Comparison of ENCODE assay signal across 10 mouse cellular contexts in genomic region chr5:34520458-34521209, GRCm38 (mm10). TPM values are rescaled to one million over a fixed set of nuclear protein-coding genes. Genes with fewer than 3 reads are reported as not detected.
DNase-seq lines count a peak whose midpoint lies in the region; ATAC-seq and TF ChIP-seq lines count a peak whose summit lies in the region.
"Had no signal": no experiment of that assay in that cellular context is flagged by ENCODE, and none has a peak within 500 bp of the region (broad histone marks: within the 10 kb centered on the region; RNA-seq: fewer than 3 reads in every experiment).

No protein-coding gene starts in this region.

- no peak; the same call in 1 of the 2 replicates for ATAC-seq in liver, embryonic 13.5 days (ENCODE audit: low read depth)
- no peak for ATAC-seq in forebrain, embryonic 14.5 days
- ATAC-seq: forebrain, embryonic 13.5 days had no signal

- no peak for TF ChIP-seq POLR2A in kidney, adult 2 months (IDR thresholded peaks at IDR 0.05; ENCODE audit: low read depth, low read length)
- TF ChIP-seq POLR2A in CH12.LX (IDR thresholded peaks at IDR 0.05; ENCODE audit: low read depth, low read length): no peak; the same call in 1 of the 2 replicates

- no peak for TF ChIP-seq CTCF in kidney, adult 2 months (conservative IDR thresholded peaks at IDR 0.05; ENCODE audit: insufficient read depth, insufficient read length, low read depth, low read length)
- TF ChIP-seq CTCF in CH12.LX (conservative IDR thresholded peaks at IDR 0.05 in 1 of 2, IDR thresholded peaks at IDR 0.05 in 1 of 2; ENCODE audit: low read depth in 2 of 2, low read length in 2 of 2): no peak

- dilution Hi-C loops in CH12.LX (cut with MboI; ENCODE audit: extremely low pct_ligation_motif_present, extremely low pct_unique_long_range_greater_than_20kb, low sequenced_read_pairs): no loop called here

- 65% methylated on average over 11 of the region's 11 CpGs for WGBS in kidney, adult 2 months
- 22% methylated on average over 11 of the region's 11 CpGs for WGBS in liver, embryonic 13.5 days (ENCODE audit: insufficient replicate concordance)
- 77% methylated on average over 11 of the region's 11 CpGs for WGBS in forebrain, embryonic 14.5 days

- no peaks in the 10 kb centered on the region for H3K79me2 ChIP-seq in CH12.LX (replicated peaks; ENCODE audit: control insufficient read depth, extremely low read depth, insufficient read depth, poor library complexity, severe bottlenecking)

- no peak overlapping the region for H3K9ac ChIP-seq in CH12.LX (ENCODE audit: insufficient read depth, low read depth)
- no peak overlapping the region for H3K9ac ChIP-seq in liver, embryonic 13.5 days
- no peak overlapping the region for H3K9ac ChIP-seq in forebrain, embryonic 14.5 days (ENCODE audit: low read length)
- H3K9ac ChIP-seq: forebrain, embryonic 13.5 days; hindbrain, embryonic 14.5 days had no signal

- no peaks in the 10 kb centered on the region for H3K27me3 ChIP-seq in kidney, adult 2 months (replicated peaks; ENCODE audit: control insufficient read depth, insufficient read depth, low read length)
- no peaks in the 10 kb centered on the region for H3K27me3 ChIP-seq in CH12.LX (replicated peaks)
- 0 out of 2 replicates have a peak, but pooled peaks cover 5% of the 10 kb centered on the region for H3K27me3 ChIP-seq in liver, embryonic 13.5 days
- no peaks in the 10 kb centered on the region for H3K27me3 ChIP-seq in forebrain, embryonic 14.5 days (replicated peaks; ENCODE audit: control insufficient read depth, insufficient read depth, low read length)

- H3K4me3 ChIP-seq in kidney, adult 2 months (ENCODE audit: insufficient read depth, low read depth, low read length): no peak overlapping the region
- no peak overlapping the region for H3K4me3 ChIP-seq in CH12.LX (replicated peaks in 1 of 3; ENCODE audit: low read depth in 2 of 3, low read length in 2 of 3, poor library complexity in 1 of 3)
- H3K4me3 ChIP-seq in liver, embryonic 13.5 days (replicated peaks): no peak overlapping the region
- H3K4me3 ChIP-seq in forebrain, embryonic 14.5 days (ENCODE audit: low read depth, low read length): no peak overlapping the region
- H3K4me3 ChIP-seq: forebrain, embryonic 13.5 days had no signal

- TF ChIP-seq EP300 in CH12.LX (IDR thresholded peaks at IDR 0.05; ENCODE audit: low read length): peak; percentile 68; the same call in 1 of the 2 replicates

- in situ Hi-C loops in CH12.LX (cut with MboI; ENCODE audit: low pct_ligation_motif_present, low pct_unique_long_range_greater_than_20kb, low sequenced_read_pairs): no loop called here

- peak overlapping the region; percentile 35; the same call in 1 of the 2 replicates for H3K4me2 ChIP-seq in CH12.LX (ENCODE audit: insufficient read depth, low read depth, poor library complexity, severe bottlenecking)
- no peak overlapping the region for H3K4me2 ChIP-seq in liver, embryonic 13.5 days
- H3K4me2 ChIP-seq in forebrain, embryonic 14.5 days (ENCODE audit: low read length): no peak overlapping the region
- H3K4me2 ChIP-seq: forebrain, embryonic 13.5 days; hindbrain, embryonic 14.5 days had no signal

- H3K27ac ChIP-seq in kidney, adult 2 months (ENCODE audit: insufficient read depth, low read depth, low read length): no peak overlapping the region
- H3K27ac ChIP-seq in CH12.LX (ENCODE audit: insufficient read depth, low read depth): peak overlapping the region; percentile 68
- peak overlapping the region; percentile 11; the same call in 1 of the 2 replicates for H3K27ac ChIP-seq in liver, embryonic 13.5 days
- no peak overlapping the region for H3K27ac ChIP-seq in forebrain, embryonic 14.5 days (ENCODE audit: low read depth, low read length)
- H3K27ac ChIP-seq: forebrain, embryonic 13.5 days; hindbrain, embryonic 14.5 days had no signal

- TF ChIP-seq RAD21 in CH12.LX (IDR thresholded peaks at IDR 0.05; ENCODE audit: low read depth, low read length): no peak

- no peaks in the 10 kb centered on the region for H3K36me3 ChIP-seq in kidney, adult 2 months (ENCODE audit: control insufficient read depth, insufficient read depth, low read length)
- no peaks in the 10 kb centered on the region for H3K36me3 ChIP-seq in CH12.LX (replicated peaks in 1 of 2; ENCODE audit: control insufficient read depth in 1 of 2, insufficient read depth in 1 of 2, low read length in 1 of 2)
- no peaks in the 10 kb centered on the region for H3K36me3 ChIP-seq in liver, embryonic 13.5 days
- no peaks in the 10 kb centered on the region for H3K36me3 ChIP-seq in forebrain, embryonic 14.5 days (ENCODE audit: control insufficient read depth, insufficient read depth, low read length)

- DNase-seq in kidney, adult 2 months: peak; percentile 22
- DNase-seq in kidney, postnatal 4 days: no peak
- DNase-seq in CH12.LX (ENCODE audit: extremely low read depth): peak; percentile 80
- no peak for DNase-seq in liver, embryonic 13.5 days
- peak; percentile 37 to 69 for DNase-seq in spleen, postnatal 4 days (ENCODE audit: low spot score in 2 of 2)
- no peak for DNase-seq in kidney, adult 18-20 months
- DNase-seq in c-Kit-positive CD71-positive TER-119-positive erythroid progenitor cells, embryonic 14.5 days (ENCODE audit: low spot score): no peak
- DNase-seq in forebrain, embryonic 14.5 days (ENCODE audit: low spot score): no peak

- no peaks in the 10 kb centered on the region for H3K9me3 ChIP-seq in CH12.LX (replicated peaks; ENCODE audit: low read length)
- no peaks in the 10 kb centered on the region for H3K9me3 ChIP-seq in liver, embryonic 13.5 days (replicated peaks)
- H3K9me3 ChIP-seq in forebrain, embryonic 14.5 days (replicated peaks; ENCODE audit: control insufficient read depth, low read length): no peaks in the 10 kb centered on the region
- H3K9me3 ChIP-seq: forebrain, embryonic 13.5 days had no signal

- no peaks in the 10 kb centered on the region for H3K4me1 ChIP-seq in kidney, adult 2 months (ENCODE audit: control insufficient read depth, insufficient read depth, low read length)
- H3K4me1 ChIP-seq in CH12.LX (ENCODE audit: control insufficient read depth in 1 of 2, insufficient read depth in 2 of 2): peaks cover 32 to 54% of the 10 kb centered on the region in 2 experiments
- H3K4me1 ChIP-seq in liver, embryonic 13.5 days (replicated peaks): peaks cover 31% of the 10 kb centered on the region
- H3K4me1 ChIP-seq in forebrain, embryonic 14.5 days (ENCODE audit: control insufficient read depth, insufficient read depth, low read length): no peaks in the 10 kb centered on the region

TF ChIP-seq in CH12.LX, 34 proteins besides CTCF, POLR2A, EP300 and RAD21 (continues in another document):
- TF ChIP-seq MAZ (IDR thresholded peaks at IDR 0.05; ENCODE audit: low read depth, low read length): peak; percentile 89
- TF ChIP-seq PAX5 (IDR thresholded peaks at IDR 0.05; ENCODE audit: low read length): no peak
- TF ChIP-seq ELF1 (IDR thresholded peaks at IDR 0.05; ENCODE audit: low read depth, low read length): peak; percentile 67
- no peak for TF ChIP-seq ZC3H11A (IDR thresholded peaks at IDR 0.05; ENCODE audit: low read depth, low read length)
- TF ChIP-seq NRF1 (IDR thresholded peaks at IDR 0.05; ENCODE audit: low read depth, low read length): 0 out of 2 replicates have a peak, but pooled peaks have one; percentile 6
- no peak for TF ChIP-seq CHD2 (IDR thresholded peaks at IDR 0.05; ENCODE audit: low read length)
- TF ChIP-seq JUND (conservative IDR thresholded peaks at IDR 0.05; ENCODE audit: low read depth, low read length): no peak
- no peak for TF ChIP-seq ZNF384 (IDR thresholded peaks at IDR 0.05; ENCODE audit: low read depth, low read length)
- no peak for TF ChIP-seq MXI1 (IDR thresholded peaks at IDR 0.05; ENCODE audit: low read depth, low read length)
- TF ChIP-seq MYC (IDR thresholded peaks at IDR 0.05; ENCODE audit: low read depth, low read length): peak; percentile 46; the same call in 1 of the 2 replicates
- TF ChIP-seq SIN3A (IDR thresholded peaks at IDR 0.05; ENCODE audit: low read length): 0 out of 2 replicates have a peak, but pooled peaks have one; percentile 41
- TF ChIP-seq MEF2A (IDR thresholded peaks at IDR 0.05; ENCODE audit: borderline replicate concordance, low read depth, low read length): peak; percentile 100
- no peak for TF ChIP-seq USF1 (IDR thresholded peaks at IDR 0.05; ENCODE audit: low read depth, low read length)
- TF ChIP-seq IRF4 (IDR thresholded peaks at IDR 0.05; ENCODE audit: low read depth, low read length): peak; percentile 69
- no peak for TF ChIP-seq POLR2AphosphoS2 (IDR thresholded peaks at IDR 0.05; ENCODE audit: low read depth, low read length)
- TF ChIP-seq MAX (IDR thresholded peaks at IDR 0.05; ENCODE audit: low read length): 0 out of 2 replicates have a peak, but pooled peaks have one; percentile 19
- no peak for TF ChIP-seq UBTF (IDR thresholded peaks at IDR 0.05; ENCODE audit: low read depth, low read length)
- peak; percentile 70 for TF ChIP-seq BHLHE40 (IDR thresholded peaks at IDR 0.05; ENCODE audit: low read depth, low read length)
- TF ChIP-seq ETS1 (conservative IDR thresholded peaks at IDR 0.05; ENCODE audit: low read depth, low read length): peak; percentile 82
- no peak for TF ChIP-seq ZKSCAN1 (IDR thresholded peaks at IDR 0.05; ENCODE audit: borderline replicate concordance, low read depth, low read length)

RNA-seq across cellular contexts. Expression of gene Sh3bp2, which starts 5.0 kb away (rescaled TPM):
- polyA plus RNA-seq in kidney, adult 2 months (2012; rRNA removed): 8.1 and 8.6 TPM in 2 replicates
- total RNA-seq in CH12.LX (2012; rRNA removed): 5.9 and 7.3 TPM in 2 replicates
- total RNA-seq in CH12.LX (2014; rRNA removed): 5.8 and 6.5 TPM in 2 replicates
- 10.5 and 11.0 TPM in 2 replicates for polyA plus RNA-seq in CH12.LX (2012; ENCODE audit: insufficient read length, low read depth)
- polyA plus RNA-seq in liver, embryonic 13.5 days (2015; fragmentation: Nextera tagmentation; extraction: Ambion mirVana): 2.4 and 4.4 TPM in 2 replicates
- 18.8 and 27.8 TPM in 2 replicates for polyA plus RNA-seq in forebrain, embryonic 14.5 days (2014; fragmentation: Nextera tagmentation; extraction: Ambion mirVana)

RNA-seq across cellular contexts. Expression of gene Tnip2, which starts 6.8 kb away (rescaled TPM):
- 11.4 and 13.6 TPM in 2 replicates for polyA plus RNA-seq in kidney, adult 2 months (2012; rRNA removed)
- 21.9 and 23.4 TPM in 2 replicates for total RNA-seq in CH12.LX (2012; rRNA removed)
- total RNA-seq in CH12.LX (2014; rRNA removed): 16.0 and 17.7 TPM in 2 replicates
- polyA plus RNA-seq in CH12.LX (2012; ENCODE audit: insufficient read length, low read depth): 26.8 and 30.6 TPM in 2 replicates
- 5.4 and 6.6 TPM in 2 replicates for polyA plus RNA-seq in liver, embryonic 13.5 days (2015; fragmentation: Nextera tagmentation; extraction: Ambion mirVana)
- polyA plus RNA-seq in forebrain, embryonic 14.5 days (2014; fragmentation: Nextera tagmentation; extraction: Ambion mirVana): 3.6 and 4.8 TPM in 2 replicates

RNA-seq across cellular contexts. Expression of gene Add1, which starts 52.8 kb away (rescaled TPM):
- 129 and 135 TPM in 2 replicates for polyA plus RNA-seq in kidney, adult 2 months (2012; rRNA removed)
- total RNA-seq in CH12.LX (2012; rRNA removed) (32.1 and 45.0 TPM in 2 replicates), CH12.LX (2014; rRNA removed) (28.0 and 28.1 TPM in 2 replicates)
- 46.0 and 48.7 TPM in 2 replicates for polyA plus RNA-seq in CH12.LX (2012; ENCODE audit: insufficient read length, low read depth)
- polyA plus RNA-seq in liver, embryonic 13.5 days (2015; fragmentation: Nextera tagmentation; extraction: Ambion mirVana): 124 and 133 TPM in 2 replicates
- polyA plus RNA-seq in forebrain, embryonic 14.5 days (2014; fragmentation: Nextera tagmentation; extraction: Ambion mirVana): 166 and 196 TPM in 2 replicates

Comparison
In these comparisons a context has a peak if more than half of its experiments do, and no peak if none do; other contexts are left out.
1. DNase-seq: peak in kidney, adult 2 months (single experiment), CH12.LX (single experiment) and spleen, postnatal 4 days (2 of 2); none in kidney, postnatal 4 days (0 of 2), liver, embryonic 13.5 days (single experiment), kidney, adult 18-20 months (single experiment), c-Kit-positive CD71-positive TER-119-positive erythroid progenitor cells, embryonic 14.5 days (single experiment) and forebrain, embryonic 14.5 days (single experiment).
2. H3K27ac ChIP-seq: peak in CH12.LX (single experiment) and liver, embryonic 13.5 days (single experiment); none in kidney, adult 2 months (single experiment) and forebrain, embryonic 14.5 days (single experiment).